In genomic region chrX:152342903-152343302, GRCm38 (mm10) we compare ENCODE assay signal across 8 mouse cellular contexts. TPM values are rescaled to one million over a fixed set of nuclear protein-coding genes. Genes with fewer than 3 reads are reported as not detected.
DNase-seq lines count a peak whose midpoint lies in the region; ATAC-seq and TF ChIP-seq lines count a peak whose summit lies in the region.

No protein-coding gene starts in this region.

- peaks cover 58% of the 10 kb centered on the region for H3K27me3 ChIP-seq in embryonic facial prominence, embryonic 12.5 days
- peaks cover 16% of the 10 kb centered on the region for H3K27me3 ChIP-seq in intestine, embryonic 16.5 days (replicated peaks; ENCODE audit: control insufficient read depth, insufficient read depth, low read length)
- no peaks in the 10 kb centered on the region for H3K27me3 ChIP-seq in myocyte (ENCODE audit: control insufficient read depth, insufficient read depth, insufficient read length)

- peak overlapping the region; percentile 51 for H3K4me3 ChIP-seq in layer of hippocampus, adult 2 months
- H3K4me3 ChIP-seq in embryonic facial prominence, embryonic 12.5 days = peak overlapping the region; percentile 63
- peak overlapping the region; percentile 61 for H3K4me3 ChIP-seq in intestine, embryonic 16.5 days (ENCODE audit: low read length)
- H3K4me3 ChIP-seq in myocyte = peak overlapping the region; percentile 45

- TF ChIP-seq CTCF in layer of hippocampus, adult 2 months (conservative IDR thresholded peaks at IDR 0.05) = no peak

- DNase-seq in layer of hippocampus, adult 2 months (ENCODE audit: low spot score in 2 of 2) = no peak
- no peak for DNase-seq in layer of hippocampus, postnatal 10 days (ENCODE audit: low spot score in 2 of 2)
- DNase-seq in layer of hippocampus, adult 9-11 months = no peak
- no peak for DNase-seq in natural killer cell, adult 2 months (ENCODE audit: low spot score in 2 of 2)

- H3K4me1 ChIP-seq in embryonic facial prominence, embryonic 12.5 days = peaks cover 3% of the 10 kb centered on the region; the same call in 1 of the 2 replicates
- H3K4me1 ChIP-seq in intestine, embryonic 16.5 days (ENCODE audit: control insufficient read depth, insufficient read depth, low read length) = 0 out of 2 replicates have a peak, but pooled peaks cover 3% of the 10 kb centered on the region

- H3K27ac ChIP-seq in layer of hippocampus, adult 2 months = peak overlapping the region; percentile 95
- H3K27ac ChIP-seq in embryonic facial prominence, embryonic 12.5 days = peak overlapping the region; percentile 83
- H3K27ac ChIP-seq in intestine, embryonic 16.5 days (ENCODE audit: low read length) = peak overlapping the region; percentile 79

- H3K4me2 ChIP-seq in embryonic facial prominence, embryonic 12.5 days (replicated peaks) = peak overlapping the region; percentile 56
- peak overlapping the region; percentile 50 for H3K4me2 ChIP-seq in intestine, embryonic 16.5 days (ENCODE audit: low read depth, low read length)
- H3K4me2 ChIP-seq in myocyte (ENCODE audit: low read depth) = peak overlapping the region; percentile 71

- H3K79me2 ChIP-seq in myocyte (ENCODE audit: control insufficient read depth, insufficient read depth) = peaks cover 16% of the 10 kb centered on the region

- no peaks in the 10 kb centered on the region for H3K9me3 ChIP-seq in embryonic facial prominence, embryonic 12.5 days
- H3K9me3 ChIP-seq in intestine, embryonic 16.5 days (ENCODE audit: control insufficient read depth, low read length) = no peaks in the 10 kb centered on the region

- H3K36me3 ChIP-seq in embryonic facial prominence, embryonic 12.5 days = peaks cover 16% of the 10 kb centered on the region
- no peaks in the 10 kb centered on the region for H3K36me3 ChIP-seq in intestine, embryonic 16.5 days (ENCODE audit: control insufficient read depth, insufficient read depth, low read length)
- H3K36me3 ChIP-seq in myocyte (ENCODE audit: control insufficient read depth, insufficient read depth) = peaks cover 6% of the 10 kb centered on the region

- WGBS in embryonic facial prominence, embryonic 12.5 days = 38% methylated on average over 6 of the region's 6 CpGs
- WGBS in intestine, embryonic 16.5 days = 34% methylated on average over 6 of the region's 6 CpGs

- no peak for TF ChIP-seq POLR2A in myocyte (IDR thresholded peaks at IDR 0.05; ENCODE audit: insufficient read length, low read depth)

- no peak for ATAC-seq in embryonic facial prominence, embryonic 12.5 days (ENCODE audit: insufficient number of reproducible peaks, insufficient read depth, low FRiP score, low TSS enrichment)
- ATAC-seq in intestine, embryonic 16.5 days = no peak
- no peak for ATAC-seq in megakaryocyte progenitor cell, adult 5-6 weeks (replicated peaks; ENCODE audit: poor library complexity)

- no peak overlapping the region for H3ac ChIP-seq in myocyte (ENCODE audit: control insufficient read depth, insufficient read length)

- H3K9ac ChIP-seq in embryonic facial prominence, embryonic 12.5 days = no peak overlapping the region
- peak overlapping the region; percentile 79 for H3K9ac ChIP-seq in intestine, embryonic 16.5 days (ENCODE audit: low read depth, low read length)

TF ChIP-seq in myocyte, 11 proteins besides CTCF, POLR2A, EP300 and RAD21:
- TF ChIP-seq MAX (IDR thresholded peaks at IDR 0.05; ENCODE audit: low read depth) (no peak), E2F4 (IDR thresholded peaks at IDR 0.05; ENCODE audit: insufficient read depth) (no peak), REST (IDR thresholded peaks at IDR 0.05; ENCODE audit: insufficient read depth, insufficient read length) (no peak), USF1 (IDR thresholded peaks at IDR 0.05; ENCODE audit: low read depth) (no peak), TCF3 (IDR thresholded peaks at IDR 0.05; ENCODE audit: insufficient read length, low read depth) (no peak), MYOG (IDR thresholded peaks at IDR 0.05; ENCODE audit: control insufficient read depth in 1 of 3, insufficient read depth in 1 of 3, insufficient read length in 2 of 3, low read depth in 2 of 3) (no peak), CEBPB (IDR thresholded peaks at IDR 0.05; ENCODE audit: insufficient read depth, poor library complexity, severe bottlenecking) (no peak), POLR2AphosphoS2 (IDR thresholded peaks at IDR 0.05; ENCODE audit: insufficient read length, low read depth) (no peak), MYOD1 (IDR thresholded peaks at IDR 0.05; ENCODE audit: control insufficient read depth in 1 of 3, insufficient read length in 2 of 3, low read depth in 2 of 3) (no peak), SRF (IDR thresholded peaks at IDR 0.05; ENCODE audit: control insufficient read depth, insufficient read length, low read depth) (no peak), TCF12 (IDR thresholded peaks at IDR 0.05; ENCODE audit: insufficient read depth, poor library complexity, severe bottlenecking) (no peak)

RNA-seq across cellular contexts. Expression of gene Tspyl2, which starts 0.7 kb away (rescaled TPM):
- total RNA-seq in layer of hippocampus, adult 2 months (2021) = 100 to 1,000 TPM; 115 to 123 TPM
- 10 to 100 TPM; 68.6 to 71.2 TPM for total RNA-seq in layer of hippocampus, postnatal 10 days (2021)
- 42.4 and 46.0 TPM in 2 replicates for polyA plus RNA-seq in embryonic facial prominence, embryonic 12.5 days (2016; fragmentation: Nextera tagmentation; extraction: Ambion mirVana)
- polyA plus RNA-seq in intestine, embryonic 16.5 days (2015; fragmentation: Nextera tagmentation; extraction: Ambion mirVana) = 19.7 and 21.5 TPM in 2 replicates
- polyA plus RNA-seq in myocyte (2012; fragmentation: generic; extraction: Trizol) = 17.1 TPM
- total RNA-seq in megakaryocyte progenitor cell, adult 5-6 weeks (2015) = 10.6 and 16.6 TPM in 2 replicates
- 20.2 and 29.4 TPM in 2 replicates for total RNA-seq in megakaryocyte progenitor cell, adult 5-6 weeks (2017)

RNA-seq across cellular contexts. Expression of gene Kantr, which starts 15.6 kb away (rescaled TPM):
- 10 to 100 TPM; 54.8 to 58.9 TPM for total RNA-seq in layer of hippocampus, adult 2 months (2021)
- 10 to 100 TPM; 40.5 to 48.6 TPM for total RNA-seq in layer of hippocampus, postnatal 10 days (2021)
- polyA plus RNA-seq in embryonic facial prominence, embryonic 12.5 days (2016; fragmentation: Nextera tagmentation; extraction: Ambion mirVana) = 21.1 and 25.3 TPM in 2 replicates
- 10.6 and 12.9 TPM in 2 replicates for polyA plus RNA-seq in intestine, embryonic 16.5 days (2015; fragmentation: Nextera tagmentation; extraction: Ambion mirVana)
- polyA plus RNA-seq in myocyte (2012; fragmentation: generic; extraction: Trizol) = 0.96 TPM
- 14.4 and 24.0 TPM in 2 replicates for total RNA-seq in megakaryocyte progenitor cell, adult 5-6 weeks (2015)
- 6.2 and 6.4 TPM in 2 replicates for total RNA-seq in megakaryocyte progenitor cell, adult 5-6 weeks (2017)

RNA-seq across cellular contexts. Expression of gene Gpr173, which starts 25.6 kb away (rescaled TPM):
- 10 to 100 TPM; 14.7 to 14.8 TPM for total RNA-seq in layer of hippocampus, adult 2 months (2021)
- 10 to 100 TPM; 22.7 to 24.0 TPM for total RNA-seq in layer of hippocampus, postnatal 10 days (2021)
- polyA plus RNA-seq in embryonic facial prominence, embryonic 12.5 days (2016; fragmentation: Nextera tagmentation; extraction: Ambion mirVana) = 5.3 and 5.9 TPM in 2 replicates
- 1.8 and 2.1 TPM in 2 replicates for polyA plus RNA-seq in intestine, embryonic 16.5 days (2015; fragmentation: Nextera tagmentation; extraction: Ambion mirVana)
- 2.7 TPM for polyA plus RNA-seq in myocyte (2012; fragmentation: generic; extraction: Trizol)
- total RNA-seq in megakaryocyte progenitor cell, adult 5-6 weeks (2015) = not detected in 2 replicates
- not detected in 2 replicates for total RNA-seq in megakaryocyte progenitor cell, adult 5-6 weeks (2017)

Comparison
In these comparisons a context has a peak if more than half of its experiments do, and no peak if none do; other contexts are left out.
1. RNA of gene Gpr173, which starts 25.6 kb away (total RNA-seq): 22.7 to 24.0 TPM in layer of hippocampus, postnatal 10 days and 14.7 to 14.8 TPM in layer of hippocampus, adult 2 months; not detected in megakaryocyte progenitor cell, adult 5-6 weeks; every median in the first group is over 10 times any median in the second.
2. Peak in every context shown above with its lines, with median percentiles within 50 percentile points of each other: H3K27ac ChIP-seq, H3K4me3 ChIP-seq and H3K4me2 ChIP-seq.